Mouse (Mus musculus): ENCODE measurements around the gene Polrmt.
A peak's percentile ranks its signal among the peaks of the same experiment; 100 is the strongest.
"Not testable (repeated sequence)": the region's sequence is repeated elsewhere in the genome, so short reads cannot be mapped to it uniquely, and the experiment has no call there.

Gene Polrmt

GRCm38 (mm10) chr10:79708668-79709067 lies 37.7 kb downstream of the Polrmt start:
- DNase-seq (ENCODE audit: low spot score in 2 of 2) = no peak

GRCm38 (mm10) chr10:79707759-79708158 lies 38.6 kb downstream of the Polrmt start:
- DNase-seq (ENCODE audit: low spot score in 2 of 2) = no peak

- DNase-seq (ENCODE audit: low spot score in 2 of 2) = no peak
These were observed 39.2 kb downstream of the Polrmt start for GRCm38 (mm10) chr10:79707162-79707561.

GRCm38 (mm10) chr10:79706406-79707094 lies 39.8 kb downstream of the Polrmt start:
- DNase-seq (ENCODE audit: low spot score in 2 of 2) = no peak

GRCm38 (mm10) chr10:79705951-79706350 lies 40.4 kb downstream of the Polrmt start:
- no peak for DNase-seq (ENCODE audit: low spot score in 2 of 2)

GRCm38 (mm10) chr10:79704970-79705360 lies 41.4 kb downstream of the Polrmt start:
- no peak for DNase-seq (ENCODE audit: low spot score in 2 of 2)

GRCm38 (mm10) chr10:79704065-79704969 lies 42.1 kb downstream of the Polrmt start, which contains the start of gene Bsg:
Gene Bsg, plus strand, starts transcription at chr10:79704491.
- peak; percentile 99 for DNase-seq (ENCODE audit: low spot score in 2 of 2)

- DNase-seq (ENCODE audit: low spot score in 2 of 2) = no peak
These were observed 42.8 kb downstream of the Polrmt start for GRCm38 (mm10) chr10:79703541-79703940.

GRCm38 (mm10) chr10:79702970-79703369 lies 43.4 kb downstream of the Polrmt start:
- not testable (repeated sequence) for DNase-seq (ENCODE audit: low spot score in 2 of 2)

- DNase-seq (ENCODE audit: low spot score in 2 of 2) = no peak
These were observed 44.8 kb downstream of the Polrmt start for GRCm38 (mm10) chr10:79701443-79702129.

GRCm38 (mm10) chr10:79700676-79701075 lies 45.7 kb downstream of the Polrmt start:
- no peak for DNase-seq (ENCODE audit: low spot score in 2 of 2)

GRCm38 (mm10) chr10:79698459-79698858 lies 47.9 kb downstream of the Polrmt start:
- DNase-seq (ENCODE audit: low spot score in 2 of 2) = no peak

- DNase-seq (ENCODE audit: low spot score in 2 of 2) = no peak
These were observed 48.5 kb downstream of the Polrmt start for GRCm38 (mm10) chr10:79697916-79698315.

GRCm38 (mm10) chr10:79696129-79696651 lies 50.2 kb downstream of the Polrmt start:
- no peak for DNase-seq (ENCODE audit: low spot score in 2 of 2)

GRCm38 (mm10) chr10:79695231-79696128 lies 50.9 kb downstream of the Polrmt start:
- no peak for DNase-seq (ENCODE audit: low spot score in 2 of 2)

- DNase-seq (ENCODE audit: low spot score in 2 of 2) = no peak
These were observed 52.1 kb downstream of the Polrmt start for GRCm38 (mm10) chr10:79694379-79694655.

- DNase-seq (ENCODE audit: low spot score in 2 of 2) = no peak
These were observed 52.6 kb downstream of the Polrmt start for GRCm38 (mm10) chr10:79693580-79694378.

GRCm38 (mm10) chr10:79691986-79692548 lies 54.3 kb downstream of the Polrmt start:
- no peak for DNase-seq (ENCODE audit: low spot score in 2 of 2)

- DNase-seq (ENCODE audit: low spot score in 2 of 2) = no peak
These were observed 57.2 kb downstream of the Polrmt start for GRCm38 (mm10) chr10:79689178-79689577.

- no peak for DNase-seq (ENCODE audit: low spot score in 2 of 2)
These were observed 57.7 kb downstream of the Polrmt start, which contains the start of gene Gzmm for GRCm38 (mm10) chr10:79688720-79689119. Gene Gzmm, plus strand, starts transcription at chr10:79689020.
